Mouse (Mus musculus): ENCODE results near the gene Cyp2d11.

DNA sequence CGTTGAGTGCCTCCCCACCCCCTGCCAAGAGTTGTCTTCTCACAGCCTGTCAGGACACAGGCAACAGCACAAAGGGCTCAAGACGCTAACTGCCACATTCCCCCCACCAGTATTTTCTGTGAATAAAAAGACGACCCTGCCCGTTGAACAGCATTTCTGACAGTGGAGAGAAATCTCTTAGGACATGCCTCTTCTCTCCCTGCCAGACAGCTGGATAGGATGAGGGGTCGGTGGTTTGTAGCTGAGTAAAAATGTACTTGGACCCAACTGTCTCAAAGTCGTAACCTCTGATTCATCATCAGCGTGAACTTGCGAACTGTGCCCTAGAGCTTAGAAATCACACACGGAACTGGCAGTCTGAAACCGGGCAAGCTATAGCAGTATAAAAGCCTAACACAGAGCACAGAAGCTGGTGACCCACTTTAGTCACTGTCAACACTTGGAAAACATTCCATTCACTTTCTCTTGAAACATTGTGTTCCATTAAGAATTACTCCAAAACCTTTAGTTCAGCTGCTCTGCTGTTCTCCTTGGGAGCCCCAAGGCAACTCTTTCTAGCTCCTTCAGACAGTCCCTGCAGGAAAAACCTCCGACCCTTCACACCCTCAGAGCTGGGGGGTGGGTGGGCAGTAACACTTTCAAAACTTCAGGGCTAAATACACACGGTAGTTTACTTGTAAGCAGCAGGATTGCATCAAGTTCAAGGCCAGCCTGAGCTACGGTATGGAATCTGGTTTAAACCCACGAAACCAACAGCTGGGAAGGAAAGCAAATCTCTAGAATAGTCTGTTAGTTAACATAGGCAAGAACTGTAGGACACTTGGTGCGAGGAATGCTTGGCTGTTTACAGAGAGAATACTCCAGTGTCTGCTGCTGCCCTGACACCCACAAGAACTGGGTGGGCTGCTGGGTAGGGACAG is 15.3 kb downstream of the Cyp2d11 start:
- TF ChIP-seq CTCF (IDR thresholded peaks at IDR 0.05; ENCODE audit: borderline replicate concordance, control insufficient read depth, extremely low read depth, insufficient read depth, low read length, poor library complexity) (no peak), POLR2A (IDR thresholded peaks at IDR 0.05; ENCODE audit: control insufficient read depth, extremely low read depth, insufficient read depth, low read length, poor library complexity) (no peak)

Data from thymus, adult 2 months (tissue).